Mouse (Mus musculus) spleen, adult 2 months (tissue): ENCODE data around the gene Cdc42ep5.

Experiments
- CTCF ChIP-seq: fragments of 200-500 bp; IDR thresholded peaks from 2 replicates; pipeline ENCODE4 v1.5.1; 2011; ENCODE audit warnings: mild to moderate bottlenecking, inconsistent platforms; ENCODE audit not compliant: insufficient read depth, insufficient read length, insufficient replicate concordance; ENCODE audit errors: extremely low read depth
- POLR2A ChIP-seq: fragments of 200-500 bp; IDR thresholded peaks from 2 replicates; pipeline ENCODE4 v1.6.1; 2011; ENCODE audit warnings: low read depth, low read length, inconsistent platforms

DNA sequence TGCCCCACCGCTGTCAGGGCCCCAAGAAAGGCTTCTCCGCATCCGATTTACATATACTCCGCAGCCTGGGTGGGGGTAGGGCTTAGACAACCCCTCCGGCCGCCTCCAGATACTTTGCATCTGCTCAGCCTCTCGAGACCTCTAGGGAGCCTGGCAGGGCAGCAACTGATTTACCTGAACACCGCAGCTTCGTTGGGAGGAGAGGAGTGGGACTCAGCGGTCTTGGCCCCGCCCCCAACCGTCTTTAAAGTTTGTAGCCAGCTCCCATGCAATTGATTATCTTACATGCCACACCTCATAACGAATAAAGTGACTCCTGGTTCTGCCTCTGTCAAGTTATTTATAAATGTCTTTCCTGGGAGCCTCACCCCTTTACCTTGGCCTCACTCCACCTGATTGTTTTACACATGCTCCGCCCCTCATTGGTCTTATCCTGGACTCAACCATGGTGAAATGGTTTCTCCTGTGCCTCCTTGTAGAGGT, 14.6 kb downstream of the Cdc42ep5 start, which contains the start of gene Leng9:
- no peak for TF ChIP-seq CTCF
- TF ChIP-seq POLR2A: no peak
